Mouse (Mus musculus) right cerebral cortex, postnatal 14 days (tissue): Measurements from ENCODE around the gene Dock2.
A peak's percentile ranks its signal among the peaks of the same experiment; 100 is the strongest.

Experiments
- DNase-seq: peaks from one replicate; pipeline ENCODE4 v3.0.0; 2022

Gene Dock2

GRCm38 (mm10) chr11:34525096-34525891 lies 258.4 kb downstream of the Dock2 start:
- DNase-seq: no peak

- no peak for DNase-seq
Observed at GRCm38 (mm10) chr11:34524586-34524985, 259.1 kb downstream of the Dock2 start.

- DNase-seq: no peak
Observed at GRCm38 (mm10) chr11:34518566-34518965, 265.1 kb downstream of the Dock2 start.

GRCm38 (mm10) chr11:34516971-34517370 lies 266.7 kb downstream of the Dock2 start:
- no peak for DNase-seq

GRCm38 (mm10) chr11:34515301-34515700 lies 268.4 kb downstream of the Dock2 start:
- DNase-seq: no peak

- DNase-seq: no peak
Observed at GRCm38 (mm10) chr11:34506390-34506789, 277.3 kb downstream of the Dock2 start.

- no peak for DNase-seq
Observed at GRCm38 (mm10) chr11:34499663-34500062, 284.0 kb downstream of the Dock2 start.

GRCm38 (mm10) chr11:34494682-34495081 lies 289.0 kb downstream of the Dock2 start:
- DNase-seq: no peak

- no peak for DNase-seq
Observed at GRCm38 (mm10) chr11:34492986-34493385, 290.7 kb downstream of the Dock2 start.

GRCm38 (mm10) chr11:34492223-34492622 lies 291.5 kb downstream of the Dock2 start:
- no peak for DNase-seq

GRCm38 (mm10) chr11:34489548-34489947 lies 294.1 kb downstream of the Dock2 start:
- no peak for DNase-seq

GRCm38 (mm10) chr11:34479301-34479700 lies 304.4 kb downstream of the Dock2 start:
- DNase-seq: no peak

GRCm38 (mm10) chr11:34469792-34470191 lies 313.9 kb downstream of the Dock2 start:
- no peak for DNase-seq

- DNase-seq: no peak
Observed at GRCm38 (mm10) chr11:34468571-34468970, 315.1 kb downstream of the Dock2 start.

- DNase-seq: no peak
Observed at GRCm38 (mm10) chr11:34467056-34467455, 316.6 kb downstream of the Dock2 start.

- no peak for DNase-seq
Observed at GRCm38 (mm10) chr11:34449944-34450343, 333.7 kb downstream of the Dock2 start.

GRCm38 (mm10) chr11:34447891-34448290 lies 335.8 kb downstream of the Dock2 start:
- DNase-seq: no peak

GRCm38 (mm10) chr11:34438429-34438828 lies 345.3 kb downstream of the Dock2 start:
- DNase-seq: no peak

- DNase-seq: no peak
Observed at GRCm38 (mm10) chr11:34437446-34437845, 346.2 kb downstream of the Dock2 start.

- DNase-seq: no peak
Observed at GRCm38 (mm10) chr11:34431978-34432377, 351.7 kb downstream of the Dock2 start.

- DNase-seq: no peak
Observed at GRCm38 (mm10) chr11:34431371-34431770, 352.3 kb downstream of the Dock2 start.

GRCm38 (mm10) chr11:34430940-34431339 lies 352.8 kb downstream of the Dock2 start:
- no peak for DNase-seq

GRCm38 (mm10) chr11:34427212-34427611 lies 356.5 kb downstream of the Dock2 start:
- no peak for DNase-seq

GRCm38 (mm10) chr11:34424546-34424945 lies 359.1 kb downstream of the Dock2 start:
- DNase-seq: no peak

- peak; percentile 30 for DNase-seq
Observed at GRCm38 (mm10) chr11:34421061-34421460, 362.6 kb downstream of the Dock2 start.
